Mouse (Mus musculus) MEL (cell line): ENCODE results near the gene Lmod2.

Experiments
- BHLHE40 ChIP-seq: IDR thresholded peaks from 2 replicates; pipeline ENCODE4 v1.6.1; 2012; ENCODE audit warnings: low read depth, mild to moderate bottlenecking, inconsistent platforms, low read length, improper control_type of control experiment, borderline replicate concordance
- POLR2A ChIP-seq, 2 experiments: IDR thresholded peaks; 2 replicates each; pipeline ENCODE4 v1.6.1; 2011 to 2012; ENCODE audit warnings: low read length in 2 of 2, mild to moderate bottlenecking in 2 of 2, control low read depth in 1 of 2, improper control_type of control experiment in 1 of 2, low read depth in 1 of 2, moderate library complexity in 1 of 2; ENCODE audit not compliant: control insufficient read depth in 1 of 2, insufficient read depth in 1 of 2, poor library complexity in 1 of 2

GRCm38 (mm10) chr6:24606512-24606911, 8.9 kb downstream of the Lmod2 start:
- TF ChIP-seq BHLHE40: no peak
- TF ChIP-seq POLR2A (IDR thresholded peaks at IDR 0.05; ENCODE audit: control insufficient read depth in 1 of 2, insufficient read depth in 1 of 2, low read depth in 1 of 2, low read length in 2 of 2, poor library complexity in 1 of 2): no peak
